Mouse (Mus musculus) hindlimb bud, embryonic 11.5 days (tissue): ENCODE data around the gene Agbl4.
"Not testable (repeated sequence)": the region's sequence is repeated elsewhere in the genome, so short reads cannot be mapped to it uniquely, and the experiment has no call there.

Experiments
- DNase-seq: peaks from one replicate; pipeline ENCODE4 v3.0.0-alpha.2; 2012; ENCODE audit warnings: low read depth, low spot score; ENCODE audit errors: extremely low spot score

The Agbl4 gene

DNA sequence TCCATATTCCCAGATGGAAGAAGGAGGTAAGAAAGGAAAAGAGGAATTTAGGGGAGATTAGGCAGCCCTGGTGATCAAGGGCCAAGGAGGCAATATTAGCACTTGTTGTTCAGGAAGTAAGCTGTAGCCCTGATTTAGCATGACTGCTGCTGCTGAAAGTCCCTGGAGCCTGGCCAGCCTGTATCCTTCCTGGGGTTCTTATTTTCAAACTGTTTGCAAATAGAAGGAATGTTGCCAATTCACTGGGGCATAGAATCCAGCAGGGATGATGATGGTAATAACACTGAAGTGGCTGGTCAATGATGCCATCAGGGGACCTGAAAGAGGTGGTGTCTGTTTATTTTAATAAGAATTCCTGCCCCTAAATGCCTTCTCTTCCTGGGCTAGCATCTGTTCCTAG lies 518.6 kb downstream of the Agbl4 start:
- no peak for DNase-seq

DNA sequence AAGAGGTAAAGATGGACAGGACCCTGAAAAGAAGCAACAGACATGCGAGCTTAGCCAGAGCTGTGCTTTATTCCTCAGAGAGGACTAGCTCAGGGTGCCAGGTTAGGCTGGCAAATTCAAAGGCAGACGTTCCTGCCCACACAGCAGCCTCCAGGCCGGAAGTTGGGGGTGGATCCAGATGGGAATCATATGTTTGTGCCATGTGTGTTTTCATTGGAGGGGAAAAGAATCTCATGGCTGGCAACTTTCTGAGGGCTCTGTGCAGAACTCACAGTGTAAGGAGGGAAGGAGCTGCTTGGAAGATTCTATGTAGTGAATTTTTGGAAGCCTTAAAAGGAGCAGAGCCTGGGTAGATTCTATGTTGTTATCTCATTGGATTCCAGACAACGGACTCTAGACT lies 519.1 kb downstream of the Agbl4 start:
- no peak for DNase-seq

- no peak for DNase-seq
Observed at GRCm38 (mm10) chr4:110921013-110921412, 523.6 kb downstream of the Agbl4 start.

- no peak for DNase-seq
Observed at GRCm38 (mm10) chr4:111001641-111002040, 604.2 kb downstream of the Agbl4 start.

- no peak for DNase-seq
Observed at GRCm38 (mm10) chr4:111004719-111005479, 607.4 kb downstream of the Agbl4 start.

- no peak for DNase-seq
Observed at GRCm38 (mm10) chr4:111019376-111019775, 621.9 kb downstream of the Agbl4 start.

DNA sequence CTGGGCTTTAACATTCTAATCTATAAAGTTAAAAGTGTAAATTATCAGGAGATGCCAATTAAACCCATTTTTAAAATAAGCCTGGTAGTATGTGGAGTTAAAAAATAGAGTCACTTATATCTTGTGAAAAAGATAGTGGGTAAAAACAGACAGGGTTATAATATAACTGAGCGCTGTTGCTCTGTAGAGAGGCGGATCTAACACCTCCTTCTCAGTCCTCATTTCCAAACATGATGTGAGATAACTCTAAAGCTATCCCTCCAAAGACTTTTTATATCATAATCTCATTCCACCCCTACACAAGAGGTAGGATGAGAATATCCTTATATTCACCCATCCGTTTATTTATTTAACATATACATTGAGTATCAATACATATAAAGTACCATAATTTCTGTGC lies 669.9 kb downstream of the Agbl4 start:
- no peak for DNase-seq

GRCm38 (mm10) chr4:111073738-111074497 lies 676.5 kb downstream of the Agbl4 start:
- DNase-seq: no peak

DNA sequence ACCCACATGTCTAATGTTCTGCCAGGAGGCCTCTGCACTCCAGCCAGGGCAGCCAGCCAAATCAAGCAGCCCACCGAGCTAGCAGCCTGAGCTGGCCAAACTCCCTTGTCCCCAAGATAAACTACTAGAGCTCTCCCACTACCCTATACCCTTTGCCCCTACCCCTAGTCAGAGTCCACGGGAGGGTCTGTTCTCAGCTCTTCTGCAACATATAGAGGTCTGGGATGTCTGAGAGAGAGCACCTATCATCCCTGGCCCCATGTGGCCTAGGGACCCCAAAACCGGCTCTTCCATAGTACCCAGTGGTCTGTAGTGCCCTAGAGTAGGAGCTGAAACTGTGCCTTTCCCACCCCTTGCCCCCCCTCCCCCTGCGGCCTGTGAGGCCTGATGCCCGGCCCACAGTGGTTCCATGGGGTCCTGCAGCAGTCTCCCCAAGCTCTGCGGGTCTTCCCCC lies 677.3 kb downstream of the Agbl4 start:
- DNase-seq: no peak

GRCm38 (mm10) chr4:111077810-111078209 lies 680.3 kb downstream of the Agbl4 start:
- DNase-seq: no peak

DNA sequence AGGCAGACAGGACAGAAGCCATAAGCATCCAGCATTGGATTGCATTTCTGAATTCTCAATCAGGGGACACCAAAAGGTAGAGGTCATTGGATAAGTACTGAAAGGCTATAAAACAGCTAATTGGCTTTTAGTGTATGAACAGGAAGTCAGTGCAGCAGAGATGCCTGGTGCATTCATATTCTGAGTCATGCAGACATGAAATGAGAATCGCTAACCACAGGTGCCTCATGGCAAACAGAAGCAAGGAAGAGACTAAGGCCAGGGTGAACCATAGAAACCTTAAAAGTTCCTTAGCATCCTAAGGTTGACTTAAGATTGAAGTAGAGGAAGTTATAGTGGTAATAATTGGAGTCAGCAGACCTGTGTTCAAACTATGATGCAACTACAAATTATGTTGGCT lies 687.9 kb downstream of the Agbl4 start:
- DNase-seq: no peak

DNA sequence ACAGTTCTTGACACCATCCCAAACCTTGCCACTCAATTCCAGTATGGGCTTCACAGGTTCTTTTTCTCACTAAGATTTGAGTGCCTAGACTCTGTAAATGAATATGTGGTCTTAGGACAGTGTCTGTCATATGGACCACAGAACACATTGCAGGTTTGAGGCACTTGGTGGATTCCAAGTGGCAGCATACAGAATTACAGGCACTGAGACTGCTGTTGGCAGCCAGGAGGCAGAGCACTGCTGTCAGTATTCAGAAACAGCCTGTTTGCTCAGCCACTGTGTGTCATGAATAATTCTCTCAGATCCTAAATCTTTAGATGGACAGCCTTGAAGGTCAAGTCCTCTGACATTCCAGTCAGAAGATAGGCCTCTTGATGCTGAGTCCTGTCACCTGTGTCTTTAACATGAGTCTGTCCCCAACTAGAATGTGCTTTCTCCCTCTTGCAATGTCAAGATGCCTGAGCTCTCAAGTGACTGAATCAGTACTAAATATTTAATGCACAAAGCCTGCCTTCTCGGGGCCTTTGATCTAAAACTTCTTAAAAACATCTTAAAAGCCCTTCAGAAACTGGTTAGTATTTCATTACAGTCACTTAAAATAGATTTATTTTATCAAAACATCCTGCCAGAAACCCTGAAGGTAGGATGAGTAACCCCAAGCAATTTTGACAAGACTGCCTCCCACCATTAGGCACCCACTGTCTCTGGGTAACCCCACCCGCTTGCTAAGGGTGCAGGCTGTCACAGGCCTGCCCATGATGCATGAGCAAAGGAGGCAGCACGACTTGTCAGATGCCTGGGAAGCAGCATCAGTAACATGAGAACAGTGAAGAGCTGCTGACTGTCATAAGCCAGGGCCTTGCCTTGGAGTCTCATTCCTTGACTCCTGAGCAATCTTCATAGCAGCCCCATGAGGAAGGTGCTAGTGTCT lies 739.0 kb downstream of the Agbl4 start:
- DNase-seq: no peak

- DNase-seq: no peak
Observed at GRCm38 (mm10) chr4:111147748-111148147, 750.3 kb downstream of the Agbl4 start.

DNA sequence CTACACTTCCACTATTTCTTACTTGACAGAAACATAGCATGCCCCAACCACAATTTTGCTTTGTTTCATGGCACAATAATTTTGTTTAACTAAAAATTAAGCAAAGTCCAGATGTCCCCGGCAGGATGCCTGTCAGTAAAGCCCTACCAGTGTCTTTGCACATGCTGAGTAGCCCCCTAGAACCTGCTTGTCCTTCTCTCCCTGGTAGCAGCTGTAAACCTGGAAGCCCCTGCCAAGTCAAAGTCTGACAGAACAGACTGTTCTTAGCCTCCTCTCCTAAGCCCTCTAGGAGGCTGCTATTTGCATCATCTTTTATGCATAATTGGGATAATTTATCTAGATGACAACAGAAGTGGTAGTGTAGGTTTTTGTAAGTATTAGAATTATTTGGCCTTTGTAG lies 758.4 kb downstream of the Agbl4 start:
- no peak for DNase-seq

DNA sequence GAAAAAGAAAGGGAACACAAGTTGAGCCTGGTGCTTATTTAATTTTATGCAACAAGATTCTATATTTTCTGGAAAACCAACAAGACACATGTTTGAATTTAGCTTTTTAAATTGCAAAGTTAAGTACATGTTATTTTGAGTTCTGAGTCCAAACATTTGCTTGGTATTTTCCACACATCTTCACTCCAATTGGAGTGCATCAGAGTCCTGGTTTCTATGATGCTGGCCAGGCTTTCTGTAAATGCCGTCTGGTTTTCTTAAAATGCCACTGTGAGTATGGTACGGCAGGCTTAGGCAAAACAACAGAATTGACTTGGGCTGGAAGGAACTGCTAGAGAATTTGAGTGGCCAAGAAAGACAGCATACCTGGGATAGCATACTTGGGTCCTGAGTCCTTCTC lies 784.0 kb downstream of the Agbl4 start:
- DNase-seq: no peak

- no peak for DNase-seq
Observed at GRCm38 (mm10) chr4:111200100-111200499, 802.6 kb downstream of the Agbl4 start.

- DNase-seq: no peak
Observed at GRCm38 (mm10) chr4:111215191-111215762, 817.8 kb downstream of the Agbl4 start.

GRCm38 (mm10) chr4:111219030-111219429 lies 821.6 kb downstream of the Agbl4 start:
- not testable (repeated sequence) for DNase-seq

DNA sequence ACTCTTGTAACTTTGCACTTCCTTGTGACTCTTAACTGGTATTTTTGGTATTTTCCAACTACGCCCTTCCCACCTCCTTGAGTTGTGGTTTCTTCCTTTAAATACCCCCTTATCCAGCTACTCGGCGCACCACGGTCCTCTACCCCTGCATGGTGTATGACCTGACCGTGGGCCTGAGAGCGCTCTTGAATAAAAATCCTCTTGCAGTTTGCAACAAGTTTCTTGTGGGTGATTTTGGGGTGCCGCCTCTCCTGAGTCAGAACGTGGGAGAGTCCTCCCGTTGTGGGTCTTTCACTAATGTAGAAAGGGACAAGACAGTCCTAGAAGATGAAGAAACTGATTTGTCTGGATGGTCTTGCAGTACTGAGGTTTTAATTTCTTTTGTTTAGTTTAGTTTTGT lies 822.1 kb downstream of the Agbl4 start:
- DNase-seq: not testable (repeated sequence)

DNA sequence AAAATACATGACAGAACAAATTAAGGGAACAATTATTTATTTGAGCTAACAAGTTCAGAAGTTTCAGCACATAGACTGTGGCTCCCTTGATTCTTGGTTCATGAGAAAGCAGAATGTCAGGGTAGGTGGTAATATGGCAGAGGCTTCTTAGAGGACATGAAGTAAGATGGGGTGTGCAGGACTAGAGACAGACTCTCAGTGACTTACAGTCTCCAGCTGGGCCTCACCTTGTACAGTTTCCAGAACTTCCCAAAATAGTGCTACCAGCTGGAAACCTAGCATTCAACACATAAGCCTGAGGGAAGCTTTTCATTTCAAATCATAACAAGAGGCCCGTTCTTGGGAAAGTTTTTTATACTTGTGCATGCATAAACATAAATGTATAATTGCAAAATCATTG lies 836.4 kb downstream of the Agbl4 start:
- DNase-seq: no peak

- no peak for DNase-seq
Observed at GRCm38 (mm10) chr4:111251917-111252316, 854.5 kb downstream of the Agbl4 start.
